Mouse (Mus musculus) testis, adult 2 months (tissue): ENCODE data around the gene Trim6.
"Not testable (repeated sequence)": the region's sequence is repeated elsewhere in the genome, so short reads cannot be mapped to it uniquely, and the experiment has no call there.

ENCODE experiments used
- CTCF ChIP-seq: fragments of 200-500 bp; IDR thresholded peaks from 2 replicates; pipeline ENCODE4 v1.5.1; 2012; ENCODE audit warnings: low read depth, mild to moderate bottlenecking, inconsistent platforms, low read length, moderate library complexity; ENCODE audit not compliant: control insufficient read depth, insufficient read depth, insufficient replicate concordance
- POLR2A ChIP-seq: fragments of 200-500 bp; IDR thresholded peaks from 2 replicates; pipeline ENCODE4 v1.6.1; 2012; ENCODE audit warnings: low read depth, mild to moderate bottlenecking, inconsistent platforms, low read length, moderate library complexity; ENCODE audit not compliant: control insufficient read depth

DNA sequence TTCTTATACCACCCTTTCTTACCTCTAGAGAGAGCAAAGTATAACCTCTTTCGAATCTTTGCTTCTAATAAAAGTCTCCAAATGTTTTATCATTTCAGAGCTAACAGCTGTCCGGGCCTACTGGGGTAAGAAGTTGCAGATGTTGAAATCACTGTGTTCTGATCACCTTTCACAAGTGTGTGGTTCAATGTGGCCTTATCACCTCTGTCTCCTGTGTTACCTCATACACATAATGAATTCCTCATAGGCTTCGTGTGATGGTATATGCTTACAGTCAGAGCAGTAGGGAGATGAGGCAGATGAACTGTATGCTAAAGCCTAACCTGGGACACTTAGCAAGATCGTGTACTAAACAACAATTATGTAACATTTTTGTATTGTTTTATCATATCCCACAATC is 41.8 kb downstream of the Trim6 start:
- TF ChIP-seq CTCF, POLR2A: not testable (repeated sequence)
